Mouse (Mus musculus): ENCODE results near the gene St5. TPM values are rescaled to one million over a fixed set of nuclear protein-coding genes. Genes with fewer than 3 reads are reported as not detected.

Gene St5
- total and polyA plus RNA-seq, 3 experiments: 18.9 to 51.5 (median 34.7) TPM

GRCm38 (mm10) chr7:109700213-109700612 is 3.2 kb downstream of the St5 start:
- DNase-seq: no peak

DNA sequence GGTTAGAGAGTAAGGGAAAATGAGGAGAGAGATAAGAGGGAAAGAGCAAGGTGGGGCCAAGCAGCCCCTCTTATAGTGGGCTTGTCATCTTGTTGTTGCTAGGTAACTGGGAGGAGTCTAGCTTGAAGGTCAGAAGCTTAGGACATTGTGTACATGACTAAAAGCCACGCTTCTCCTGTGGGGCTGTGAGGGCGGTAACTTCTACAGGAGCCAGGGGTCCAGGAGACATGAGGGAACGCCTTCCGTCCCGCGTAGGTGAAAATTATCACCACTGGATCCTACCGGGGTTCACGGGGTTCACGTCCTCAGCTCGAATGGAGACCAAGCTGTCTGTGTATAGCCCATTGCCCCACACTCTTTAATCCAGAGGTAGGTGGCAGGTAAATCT is 8.1 kb downstream of the St5 start:
- DNase-seq: no peak

- DNase-seq: no peak
These were observed 8.6 kb downstream of the St5 start for GRCm38 (mm10) chr7:109694576-109695338.

DNA sequence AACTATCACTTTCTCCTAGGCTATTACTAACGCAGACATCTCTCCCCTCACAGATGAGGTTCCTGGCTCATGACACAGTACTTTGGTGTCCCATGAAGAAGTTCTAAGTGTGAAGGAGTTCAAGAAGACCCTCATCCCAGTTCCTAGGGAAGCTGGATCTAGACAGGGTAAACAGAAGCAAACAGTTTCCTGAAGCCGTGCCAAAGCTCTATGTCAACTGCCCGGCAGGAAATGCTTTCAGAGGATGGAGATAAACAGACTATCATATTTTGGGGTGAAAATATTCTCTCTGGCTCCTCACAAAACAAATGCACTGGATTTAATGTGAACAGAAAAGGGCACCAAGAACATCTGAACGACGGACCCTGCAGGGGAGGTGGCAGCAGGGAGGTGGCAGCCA is 12.4 kb downstream of the St5 start:
- DNase-seq: no peak

DNA sequence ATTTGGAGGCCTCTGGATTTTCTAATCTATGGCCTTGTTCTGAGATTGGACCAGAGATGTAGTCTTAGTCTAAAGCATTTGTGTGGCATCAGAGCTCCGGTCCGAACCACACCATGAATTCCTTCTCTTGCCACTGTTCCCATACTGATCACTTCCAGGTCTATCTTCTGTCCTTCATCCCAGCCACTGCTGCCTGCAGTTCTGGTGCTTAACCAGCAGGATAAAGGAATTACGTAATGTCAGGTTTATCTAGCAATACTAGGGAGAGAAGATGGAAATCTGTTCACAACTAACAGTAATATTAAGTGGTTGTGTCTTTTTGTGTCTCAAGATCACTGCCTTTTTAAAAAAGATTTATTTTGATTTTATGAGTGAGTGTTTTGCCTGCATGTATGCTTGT is 13.3 kb downstream of the St5 start:
- DNase-seq: no peak

GRCm38 (mm10) chr7:109686585-109687128 is 16.7 kb downstream of the St5 start:
- no peak for DNase-seq

DNA sequence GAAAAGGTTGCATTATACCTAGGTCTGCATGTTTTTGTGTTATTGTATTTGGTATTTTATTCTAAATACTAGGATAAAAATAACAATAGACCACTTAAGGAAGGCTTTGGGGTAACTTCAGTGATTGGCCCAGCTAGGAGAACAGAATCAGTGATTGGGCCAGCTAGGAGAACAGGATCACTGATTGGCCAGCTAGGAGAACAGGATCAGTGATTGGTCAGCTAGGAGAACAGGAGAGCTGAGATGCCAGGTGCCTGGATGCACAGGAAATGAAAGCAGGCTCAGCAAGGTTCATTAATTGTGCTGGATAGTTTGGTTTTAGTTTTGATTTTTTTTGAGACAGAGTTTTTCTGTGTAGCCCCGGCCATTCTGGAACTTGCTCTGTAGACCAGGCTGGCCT is 22.5 kb downstream of the St5 start:
- DNase-seq: no peak

DNA sequence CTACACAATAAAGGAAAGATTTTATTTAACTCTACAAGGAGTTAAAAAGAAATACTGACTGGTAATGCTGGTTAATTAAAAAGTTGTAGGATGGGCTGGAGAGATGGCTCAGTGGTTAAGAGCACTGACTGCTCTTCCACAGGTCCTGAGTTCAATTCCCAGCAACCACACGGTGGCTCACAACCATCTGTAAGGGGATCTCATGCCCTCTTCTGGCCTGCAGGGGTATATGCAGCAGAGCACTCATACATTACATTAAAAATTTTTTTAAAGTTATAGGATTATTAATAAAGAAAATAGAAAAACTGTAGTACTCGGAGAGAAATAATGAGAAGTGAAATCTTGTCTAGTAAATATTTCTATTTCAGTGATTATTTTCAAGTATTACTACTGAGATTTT is 23.1 kb downstream of the St5 start:
- no peak for DNase-seq

DNA sequence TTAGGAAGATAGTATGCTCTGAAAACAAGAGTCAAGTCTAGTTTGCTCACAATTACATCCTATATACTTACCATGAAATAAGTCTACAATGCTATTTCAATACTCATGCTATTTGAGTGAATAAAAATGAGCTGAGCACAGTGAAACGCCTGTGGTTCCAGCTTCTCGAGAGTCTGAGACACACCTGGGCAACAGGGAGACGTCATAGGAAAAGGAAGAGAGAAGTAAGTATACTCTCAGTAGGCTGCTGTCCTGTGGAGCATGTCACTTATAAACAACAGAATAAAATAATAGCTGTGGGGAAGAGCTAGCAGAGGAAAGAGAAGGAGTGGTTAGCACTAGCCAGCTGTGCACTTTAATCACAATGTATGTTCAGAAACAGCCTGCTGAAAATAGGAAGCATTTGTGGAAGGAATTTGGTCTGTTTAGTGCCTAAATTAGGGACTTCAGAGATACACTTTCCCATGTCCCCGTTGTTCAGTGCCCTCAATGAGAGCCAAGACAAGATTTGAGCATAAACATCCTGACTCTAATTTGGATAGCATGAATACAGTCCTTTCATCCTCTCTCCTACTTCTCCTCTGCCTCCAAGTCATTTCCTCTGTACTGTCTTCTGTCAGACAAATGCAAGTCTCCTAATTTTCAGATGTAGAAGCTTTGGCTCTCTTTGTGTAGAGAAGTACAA is 28.3 kb downstream of the St5 start:
- no peak for DNase-seq

DNA sequence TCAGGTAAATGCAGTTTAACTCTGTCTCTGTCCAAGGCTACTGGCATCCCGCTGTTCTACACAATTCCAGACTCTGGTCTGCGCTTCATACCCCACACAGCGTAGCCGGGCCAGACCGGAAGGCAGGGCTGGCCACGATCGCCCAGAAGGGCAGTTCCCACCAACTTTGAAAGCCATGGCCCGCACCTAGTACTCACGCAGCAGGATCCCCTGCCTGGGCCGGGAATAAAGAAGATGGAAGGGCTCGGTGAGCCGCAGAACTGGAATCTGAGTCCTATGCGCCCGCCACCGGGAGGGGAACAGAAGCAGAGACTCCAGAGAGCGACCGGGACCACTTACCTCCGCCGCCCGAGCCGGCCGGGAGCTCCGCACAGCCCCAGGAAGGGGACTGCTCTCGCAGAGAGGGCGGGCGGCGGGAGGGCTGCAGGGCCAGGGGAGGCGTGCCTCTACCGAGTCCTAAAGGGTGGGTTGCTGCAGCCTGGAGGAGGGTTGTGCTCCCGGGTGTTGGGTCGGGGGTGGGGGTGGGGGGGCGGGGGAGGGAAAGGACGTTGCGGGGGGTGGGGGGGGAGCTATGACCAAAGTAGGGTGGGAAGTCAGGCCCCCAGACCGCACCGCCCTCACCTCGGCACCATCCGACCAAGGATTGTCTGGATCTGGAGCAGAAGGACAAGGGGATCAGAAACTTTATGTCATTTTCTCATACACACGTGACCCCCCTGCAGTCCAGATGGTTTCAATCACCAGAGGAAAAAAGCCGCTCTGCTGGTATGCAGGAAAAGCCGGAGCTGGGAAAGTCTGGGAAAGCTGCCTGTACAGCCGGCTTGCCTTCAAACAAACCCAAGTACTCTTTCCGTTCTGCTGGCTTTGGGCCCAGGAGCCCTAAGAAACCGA is 31.6 kb downstream of the St5 start:
- DNase-seq: peak; percentile 73

GRCm38 (mm10) chr7:109669426-109670170 is 33.8 kb downstream of the St5 start:
- DNase-seq: no peak

DNA sequence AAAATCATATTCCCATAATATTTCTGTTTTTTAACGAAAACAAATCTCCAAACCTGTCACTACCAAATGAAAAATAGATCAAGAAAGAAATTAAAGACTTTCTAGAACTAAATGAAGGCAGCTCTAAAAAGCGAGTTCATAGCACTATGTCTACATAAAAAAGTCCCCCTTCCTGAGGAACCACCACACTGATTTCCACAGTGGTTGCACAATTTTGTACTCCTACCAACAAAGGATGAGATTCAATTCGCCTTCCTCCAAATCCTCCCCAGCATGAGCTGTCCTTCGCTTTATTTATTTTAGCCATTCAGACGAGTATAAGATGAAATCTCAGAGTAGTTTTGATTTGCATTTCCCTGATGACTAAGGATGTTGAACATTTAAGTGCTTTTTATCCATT is 36.7 kb downstream of the St5 start:
- no peak for DNase-seq

DNA sequence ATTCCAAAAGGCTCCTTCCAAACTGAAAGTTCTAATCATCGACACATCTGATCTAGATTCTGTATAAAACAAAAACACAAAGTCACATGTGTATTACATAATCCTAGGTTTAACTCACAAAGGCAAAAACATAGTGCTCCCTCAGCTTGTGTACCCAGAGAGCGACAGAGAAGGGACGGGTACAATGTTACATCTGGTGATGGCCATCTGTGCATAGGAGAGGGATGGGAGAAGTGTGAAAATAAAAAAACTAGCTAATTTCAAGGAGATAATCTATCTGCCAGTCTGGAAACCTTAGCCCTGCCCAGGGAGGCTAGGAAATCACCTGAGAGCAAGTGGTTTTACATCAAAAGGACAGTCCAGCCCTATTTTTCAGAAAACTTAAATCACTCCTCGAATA is 40.8 kb downstream of the St5 start:
- no peak for DNase-seq

- no peak for DNase-seq
These were observed 44.1 kb downstream of the St5 start for GRCm38 (mm10) chr7:109659278-109659677.

DNA sequence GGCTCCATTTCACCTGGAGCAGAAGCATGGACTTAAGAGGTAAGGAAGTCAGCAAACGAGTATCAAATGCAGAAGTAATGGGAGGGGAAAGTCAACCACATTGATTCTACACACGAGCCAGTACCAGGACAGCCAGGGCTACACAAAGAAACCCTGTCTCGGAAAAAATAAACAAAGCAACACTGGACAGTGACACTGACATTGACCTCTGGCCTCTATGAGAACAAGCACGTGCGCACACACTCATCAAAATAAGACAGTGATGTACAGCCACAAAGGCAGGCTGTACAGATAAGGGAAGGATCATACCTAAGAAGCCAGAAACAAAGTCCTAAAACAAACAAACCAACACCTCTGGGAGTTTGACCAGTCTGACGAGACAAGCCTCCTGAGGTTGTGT is 45.5 kb downstream of the St5 start:
- no peak for DNase-seq

DNA sequence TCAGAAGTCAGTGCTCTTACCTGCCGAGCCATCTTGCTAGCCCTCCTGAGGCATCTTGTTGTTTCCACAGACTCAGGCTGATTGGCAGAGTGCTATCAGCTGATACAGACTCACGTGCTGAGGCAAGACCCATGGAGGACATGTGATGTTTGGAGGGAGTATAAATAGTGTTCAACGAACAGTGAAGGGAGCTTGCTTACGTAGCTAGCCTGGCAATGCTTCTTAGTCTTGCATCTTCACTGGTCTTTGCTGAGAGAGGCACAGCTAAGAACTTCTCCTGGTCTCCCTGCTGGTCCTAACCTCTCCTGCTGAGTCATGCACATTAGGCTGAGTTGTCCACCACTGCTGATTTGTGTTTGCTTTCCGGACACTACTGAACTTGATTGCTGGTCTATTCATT is 48.5 kb downstream of the St5 start:
- no peak for DNase-seq

DNA sequence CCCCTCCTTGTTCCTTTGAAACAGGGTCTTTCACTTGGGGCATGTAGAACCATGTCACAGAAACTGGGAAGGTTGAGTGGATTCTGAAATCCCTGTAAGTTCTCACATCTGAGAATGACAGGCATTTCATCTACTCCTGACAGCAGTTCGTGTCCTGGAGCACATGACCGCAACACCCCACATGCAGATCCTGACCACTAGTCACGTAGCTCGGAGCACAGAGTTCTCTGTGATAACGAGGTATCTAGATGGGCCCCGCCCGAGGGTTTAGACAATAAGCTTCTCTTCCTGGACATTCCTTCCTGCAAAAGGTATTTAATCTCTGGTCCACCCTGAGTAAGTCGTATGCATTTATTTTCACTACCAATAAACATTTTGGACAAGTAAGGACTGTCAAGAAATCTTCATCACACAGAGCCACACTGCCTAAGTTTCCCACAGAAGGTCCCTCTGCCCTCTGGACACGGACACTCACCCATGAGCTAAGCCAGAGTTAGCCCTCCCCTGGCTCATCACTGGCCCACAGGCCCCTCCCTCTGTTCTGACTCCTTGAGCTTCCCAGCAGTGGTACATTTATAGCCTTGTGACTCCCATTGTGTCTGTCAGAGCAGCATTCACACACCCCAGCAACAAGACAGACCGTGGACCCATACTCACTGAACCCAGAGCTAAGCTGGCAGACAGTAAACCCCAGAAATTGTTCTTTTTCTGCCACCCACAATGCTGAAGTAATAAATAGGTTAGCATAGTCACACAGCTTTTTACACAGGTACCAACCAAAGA is 54.4 kb downstream of the St5 start:
- DNase-seq: no peak

GRCm38 (mm10) chr7:109646574-109646973 is 56.8 kb downstream of the St5 start:
- DNase-seq: no peak

DNA sequence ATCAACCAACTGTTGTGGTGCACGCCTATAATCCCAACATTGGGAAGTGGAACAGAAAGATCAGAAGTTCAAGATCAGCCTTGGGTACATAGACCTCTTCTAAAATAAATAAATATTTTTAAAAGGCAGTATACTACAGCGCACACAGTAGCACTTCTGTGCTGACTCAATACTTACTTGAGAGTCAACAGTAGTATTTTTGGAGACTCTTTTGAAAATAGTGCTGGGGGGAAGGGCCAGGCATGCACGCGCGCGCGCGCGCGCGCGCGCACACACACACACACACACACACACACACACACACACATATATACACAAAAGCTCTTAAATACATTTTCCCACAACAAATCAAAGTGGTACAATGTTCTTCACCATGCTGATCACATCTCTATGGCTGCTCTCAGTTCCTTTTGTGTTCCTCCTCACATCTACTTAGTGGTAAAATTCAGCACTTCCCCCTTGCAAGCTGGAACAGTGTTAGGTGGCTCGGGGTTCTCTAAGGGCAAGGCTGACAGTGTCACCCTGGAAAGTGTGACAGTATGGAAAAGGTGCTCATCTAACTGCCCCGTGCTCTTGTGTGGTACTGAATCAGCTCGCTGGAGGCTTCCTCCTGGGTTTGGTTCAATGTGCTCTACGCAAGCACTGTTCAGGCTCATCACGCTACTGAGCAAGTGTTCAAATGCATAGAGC is 60.0 kb downstream of the St5 start:
- DNase-seq: no peak

GRCm38 (mm10) chr7:109641963-109642362 is 61.4 kb downstream of the St5 start:
- no peak for DNase-seq

Measured in adrenal gland, adult 2 months (tissue).